Mouse (Mus musculus) lung, postnatal 10 days (tissue): ENCODE data around the gene Spop.

Experiments used
- DNase-seq: peaks from one replicate; pipeline ENCODE4 v3.0.0; 2021

Spop gene

GRCm38 (mm10) chr11:95532353-95533072 lies 118.6 kb downstream of the Spop start:
- DNase-seq = no peak

- DNase-seq = peak; percentile 93
Observed at GRCm38 (mm10) chr11:95533484-95534160, 119.7 kb downstream of the Spop start.

DNA sequence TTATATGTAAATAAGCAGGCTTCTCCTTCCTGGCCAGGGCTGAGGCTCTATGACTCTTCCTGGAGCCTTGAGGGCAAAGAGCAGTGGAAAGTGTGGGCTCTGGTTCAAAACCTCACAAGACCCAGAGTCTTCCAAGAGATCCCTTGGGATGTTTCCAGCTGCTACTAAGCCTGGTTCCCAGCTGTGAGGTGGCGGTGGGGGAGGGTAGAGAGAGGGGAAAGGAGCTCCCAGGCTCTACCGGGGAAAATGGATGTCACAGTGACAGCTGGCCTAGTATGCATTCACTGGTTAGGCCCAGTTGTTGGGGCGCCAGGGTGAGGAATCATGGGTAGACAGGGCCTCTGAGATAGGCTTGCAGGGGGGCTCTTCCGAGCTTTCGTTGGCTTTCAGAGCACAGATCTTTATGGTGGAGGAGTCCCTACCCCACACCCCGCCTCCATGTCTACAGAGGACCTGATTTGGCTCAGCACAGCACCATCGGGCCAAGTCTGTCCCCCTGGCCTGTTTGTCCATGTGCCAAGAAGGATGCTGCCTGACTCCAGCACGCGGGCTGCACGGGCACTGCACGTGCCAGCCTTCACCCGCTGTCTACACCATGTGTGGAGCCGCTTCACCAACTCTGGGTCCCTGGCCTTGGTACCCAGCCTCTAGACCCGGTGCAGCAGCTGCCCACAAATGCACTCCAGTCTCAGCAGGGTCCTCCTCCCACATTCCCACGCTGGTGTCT lies 124.7 kb downstream of the Spop start:
- DNase-seq = peak; percentile 70

DNA sequence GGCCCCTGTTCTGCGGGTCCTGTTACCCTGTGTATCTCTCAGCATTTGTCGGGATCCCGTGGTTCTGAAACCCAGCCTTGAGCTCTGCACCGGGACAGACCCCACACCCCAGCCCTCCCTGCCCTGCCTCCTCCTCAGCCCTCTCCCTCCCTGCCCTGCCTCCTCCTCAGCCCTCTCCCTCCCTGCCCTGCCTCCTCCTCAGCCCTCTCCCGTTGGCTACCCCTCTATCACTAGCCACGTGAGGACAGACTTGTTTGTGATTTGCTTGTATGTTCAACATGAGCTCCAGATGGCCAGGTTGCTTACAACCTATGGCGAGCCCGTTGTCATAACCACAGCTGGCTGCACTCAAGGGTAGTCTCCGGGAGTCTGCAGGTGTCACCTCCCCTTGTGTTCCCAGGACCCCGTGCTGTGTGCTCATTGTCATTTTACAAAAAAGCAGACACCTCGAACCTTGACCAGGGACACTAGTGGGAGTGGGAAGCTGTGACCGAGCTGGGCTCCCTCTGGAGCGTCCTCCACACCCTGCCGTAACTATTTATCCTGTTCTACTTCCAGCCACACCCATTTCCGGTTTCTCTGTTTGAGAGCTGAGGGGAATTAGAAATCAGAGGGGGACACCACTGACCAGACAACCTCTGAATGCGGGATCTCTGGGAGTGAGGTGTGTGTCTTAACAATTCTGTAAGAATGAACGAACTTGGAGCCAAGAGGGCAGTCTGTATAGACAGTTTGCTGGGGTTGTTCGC lies 126.9 kb downstream of the Spop start:
- DNase-seq = peak; percentile 54
